Mouse (Mus musculus): ENCODE data around the gene Chst15. TPM values are rescaled to one million over a fixed set of nuclear protein-coding genes. Genes with fewer than 3 reads are reported as not detected.

Chst15 gene
- polyA plus RNA-seq, 1 experiment from 2014 or later: 15.6 TPM

- no peaks in the 10 kb centered on the region for H3K27me3 ChIP-seq
- peaks cover 72% of the 10 kb centered on the region for H3K4me1 ChIP-seq
- no peak overlapping the region for H3K4me3 ChIP-seq (replicated peaks)
- H3K9me3 ChIP-seq: no peaks in the 10 kb centered on the region
- peak; percentile 44; the same call in 1 of the 2 replicates for ATAC-seq (ENCODE audit: low FRiP score)
- peak overlapping the region; percentile 85 for H3K27ac ChIP-seq
- no peak overlapping the region for H3K4me2 ChIP-seq
- 17% methylated on average over 1 of the region's 1 CpGs for WGBS
- no peak overlapping the region for H3K9ac ChIP-seq
- H3K36me3 ChIP-seq (replicated peaks): no peaks in the 10 kb centered on the region
These were observed 32.2 kb downstream of the Chst15 start for GRCm38 (mm10) chr7:132284795-132285194.

GRCm38 (mm10) chr7:132284048-132284737 is 32.8 kb downstream of the Chst15 start:
- H3K4me2 ChIP-seq: no peak overlapping the region
- 0 out of 2 replicates have a peak overlapping the region, but pooled peaks have one; percentile 3 for H3K9ac ChIP-seq
- ATAC-seq (ENCODE audit: low FRiP score): peak; percentile 66
- no peaks in the 10 kb centered on the region for H3K9me3 ChIP-seq
- H3K27ac ChIP-seq: peak overlapping the region; percentile 85
- peaks cover 69% of the 10 kb centered on the region for H3K4me1 ChIP-seq
- no peak overlapping the region for H3K4me3 ChIP-seq (replicated peaks)
- WGBS: 35% methylated on average over 7 of the region's 7 CpGs
- H3K36me3 ChIP-seq (replicated peaks): no peaks in the 10 kb centered on the region
- no peaks in the 10 kb centered on the region for H3K27me3 ChIP-seq

GRCm38 (mm10) chr7:132282576-132282975 is 34.5 kb downstream of the Chst15 start:
- Histone ChIP-seq H3K9ac (no peak overlapping the region), H3K9me3 (no peaks in the 10 kb centered on the region), H3K4me3 (replicated peaks) (no peak overlapping the region), H3K27ac (peak overlapping the region; percentile 47; the same call in 1 of the 2 replicates), H3K4me1 (peaks cover 63% of the 10 kb centered on the region), H3K36me3 (replicated peaks) (no peaks in the 10 kb centered on the region), H3K27me3 (no peaks in the 10 kb centered on the region), H3K4me2 (no peak overlapping the region)
- 94% methylated on average over 2 of the region's 2 CpGs for WGBS
- ATAC-seq (ENCODE audit: low FRiP score): no peak

GRCm38 (mm10) chr7:132282161-132282560 is 34.9 kb downstream of the Chst15 start:
- Histone ChIP-seq H3K4me3 (replicated peaks) (no peak overlapping the region), H3K9me3 (no peaks in the 10 kb centered on the region), H3K27ac (peak overlapping the region; percentile 47; the same call in 1 of the 2 replicates), H3K9ac (no peak overlapping the region), H3K36me3 (replicated peaks) (no peaks in the 10 kb centered on the region), H3K4me2 (no peak overlapping the region), H3K27me3 (no peaks in the 10 kb centered on the region), H3K4me1 (peaks cover 60% of the 10 kb centered on the region)
- WGBS: 80% methylated on average over 3 of the region's 3 CpGs
- ATAC-seq (ENCODE audit: low FRiP score): no peak

GRCm38 (mm10) chr7:132281753-132282152 is 35.3 kb downstream of the Chst15 start:
- Histone ChIP-seq H3K4me3 (replicated peaks) (no peak overlapping the region), H3K9me3 (no peaks in the 10 kb centered on the region), H3K4me2 (no peak overlapping the region), H3K27me3 (no peaks in the 10 kb centered on the region), H3K4me1 (peaks cover 58% of the 10 kb centered on the region), H3K27ac (peak overlapping the region; percentile 47; the same call in 1 of the 2 replicates), H3K9ac (no peak overlapping the region), H3K36me3 (replicated peaks) (no peaks in the 10 kb centered on the region)
- ATAC-seq (ENCODE audit: low FRiP score): peak; percentile 51; the same call in 1 of the 2 replicates
- 84% methylated on average over 4 of the region's 4 CpGs for WGBS

GRCm38 (mm10) chr7:132278658-132279057 is 38.4 kb downstream of the Chst15 start:
- WGBS: 89% methylated on average over 3 of the region's 3 CpGs
- H3K27me3 ChIP-seq: no peaks in the 10 kb centered on the region
- peaks cover 32% of the 10 kb centered on the region for H3K4me1 ChIP-seq

GRCm38 (mm10) chr7:132276287-132276686 is 40.7 kb downstream of the Chst15 start:
- H3K9me3 ChIP-seq: no peaks in the 10 kb centered on the region
- H3K27me3 ChIP-seq: no peaks in the 10 kb centered on the region
- no peak overlapping the region for H3K9ac ChIP-seq
- no peak overlapping the region for H3K4me3 ChIP-seq (replicated peaks)
- ATAC-seq (ENCODE audit: low FRiP score): 0 out of 2 replicates have a peak, but pooled peaks have one; percentile 30
- 70% methylated on average over 5 of the region's 5 CpGs for WGBS
- H3K36me3 ChIP-seq (replicated peaks): peaks cover 4% of the 10 kb centered on the region; the same call in 1 of the 2 replicates
- H3K4me1 ChIP-seq: peaks cover 13% of the 10 kb centered on the region
- H3K4me2 ChIP-seq: no peak overlapping the region
- no peak overlapping the region for H3K27ac ChIP-seq

More at GRCm38 (mm10) chr7:132278658-132279057, 38.4 kb downstream of the Chst15 start:
- Histone ChIP-seq H3K4me3 (replicated peaks) (no peak overlapping the region), H3K36me3 (replicated peaks) (no peaks in the 10 kb centered on the region), H3K4me2 (no peak overlapping the region), H3K27ac (no peak overlapping the region), H3K9ac (no peak overlapping the region), H3K9me3 (no peaks in the 10 kb centered on the region)
- no peak for ATAC-seq (ENCODE audit: low FRiP score)

- Histone ChIP-seq H3K9ac (no peak overlapping the region), H3K36me3 (replicated peaks) (peaks cover 21% of the 10 kb centered on the region), H3K4me3 (replicated peaks) (no peak overlapping the region), H3K27me3 (no peaks in the 10 kb centered on the region), H3K9me3 (no peaks in the 10 kb centered on the region), H3K27ac (no peak overlapping the region), H3K4me1 (peaks cover 13% of the 10 kb centered on the region), H3K4me2 (no peak overlapping the region)
- 49% methylated on average over 2 of the region's 2 CpGs for WGBS
- ATAC-seq (ENCODE audit: low FRiP score): no peak
These were observed 43.1 kb downstream of the Chst15 start for GRCm38 (mm10) chr7:132273741-132274513.

- Histone ChIP-seq H3K4me2 (no peak overlapping the region), H3K27me3 (no peaks in the 10 kb centered on the region; the same call in 1 of the 2 replicates), H3K9ac (no peak overlapping the region), H3K4me3 (replicated peaks) (no peak overlapping the region), H3K36me3 (replicated peaks) (peaks cover 31% of the 10 kb centered on the region), H3K4me1 (peaks cover 8% of the 10 kb centered on the region), H3K9me3 (no peaks in the 10 kb centered on the region), H3K27ac (no peak overlapping the region)
- WGBS: 94% methylated on average over 5 of the region's 5 CpGs
- no peak for ATAC-seq (ENCODE audit: low FRiP score)
These were observed 44.0 kb downstream of the Chst15 start for GRCm38 (mm10) chr7:132272984-132273383.

GRCm38 (mm10) chr7:132270364-132270763 is 46.7 kb downstream of the Chst15 start:
- H3K4me2 ChIP-seq: no peak overlapping the region
- H3K9me3 ChIP-seq: no peaks in the 10 kb centered on the region
- H3K27ac ChIP-seq: no peak overlapping the region
- peaks cover 48% of the 10 kb centered on the region for H3K36me3 ChIP-seq (replicated peaks)
- WGBS: 92% methylated on average over 8 of the region's 8 CpGs
- no peak overlapping the region for H3K4me3 ChIP-seq (replicated peaks)
- no peaks in the 10 kb centered on the region; the same call in 1 of the 2 replicates for H3K27me3 ChIP-seq
- H3K9ac ChIP-seq: no peak overlapping the region
- 0 out of 2 replicates have a peak, but pooled peaks cover 5% of the 10 kb centered on the region for H3K4me1 ChIP-seq
- no peak for ATAC-seq (ENCODE audit: low FRiP score)

GRCm38 (mm10) chr7:132269661-132270060 is 47.4 kb downstream of the Chst15 start:
- Histone ChIP-seq H3K9ac (no peak overlapping the region), H3K9me3 (no peaks in the 10 kb centered on the region), H3K4me1 (peaks cover 7% of the 10 kb centered on the region), H3K4me3 (replicated peaks) (no peak overlapping the region), H3K36me3 (replicated peaks) (peaks cover 53% of the 10 kb centered on the region), H3K27me3 (no peaks in the 10 kb centered on the region; the same call in 1 of the 2 replicates), H3K4me2 (no peak overlapping the region), H3K27ac (no peak overlapping the region)
- ATAC-seq (ENCODE audit: low FRiP score): no peak
- 96% methylated on average over 3 of the region's 3 CpGs for WGBS

- no peak for ATAC-seq (ENCODE audit: low FRiP score)
- peaks cover 25% of the 10 kb centered on the region for H3K4me1 ChIP-seq
- H3K9me3 ChIP-seq: no peaks in the 10 kb centered on the region
- H3K27ac ChIP-seq: no peak overlapping the region
- no peak overlapping the region for H3K4me2 ChIP-seq
- peaks cover 53% of the 10 kb centered on the region for H3K36me3 ChIP-seq (replicated peaks)
- WGBS: 94% methylated on average over 4 of the region's 4 CpGs
- no peak overlapping the region for H3K4me3 ChIP-seq (replicated peaks)
- no peak overlapping the region for H3K9ac ChIP-seq
- H3K27me3 ChIP-seq: no peaks in the 10 kb centered on the region; the same call in 1 of the 2 replicates
These were observed 49.1 kb downstream of the Chst15 start for GRCm38 (mm10) chr7:132267721-132268498.

All from forebrain, embryonic 12.5 days (tissue).